In genomic region chr8:124265798-124266197, GRCm38 (mm10) we compare ENCODE assay signal across 8 mouse cellular contexts. TPM values are rescaled to one million over a fixed set of nuclear protein-coding genes. Genes with fewer than 3 reads are reported as not detected.
A peak's percentile ranks its signal among the peaks of the same experiment; 100 is the strongest.
DNase-seq lines count a peak whose midpoint lies in the region; ATAC-seq and TF ChIP-seq lines count a peak whose summit lies in the region.

No protein-coding gene starts in this region.

- peak; percentile 96 for TF ChIP-seq EP300 in heart, adult 2 months (IDR thresholded peaks at IDR 0.05; ENCODE audit: insufficient read depth, low read depth, low read length)

- 69% methylated on average over 8 of the region's 8 CpGs for WGBS in embryonic facial prominence, embryonic 15.5 days
- 85% methylated on average over 8 of the region's 8 CpGs for WGBS in embryonic facial prominence, embryonic 10.5 days
- WGBS in heart, adult 2 months, result 64% methylated on average over 8 of the region's 8 CpGs
- WGBS in liver, embryonic 11.5 days, result 60% methylated on average over 8 of the region's 8 CpGs

- TF ChIP-seq CTCF in C2C12 (IDR thresholded peaks at IDR 0.05; ENCODE audit: control insufficient read depth, insufficient read depth, insufficient read length), result no peak
- no peak for TF ChIP-seq CTCF in heart, adult 2 months (IDR thresholded peaks at IDR 0.05)

- H3K79me2 ChIP-seq in C2C12 (ENCODE audit: control insufficient read depth, insufficient read depth), result peaks cover 76% of the 10 kb centered on the region
- no peaks in the 10 kb centered on the region; the same call in 1 of the 2 replicates for H3K79me2 ChIP-seq in heart, adult 2 months (replicated peaks; ENCODE audit: control insufficient read depth, insufficient read depth, low read length)

- DNase-seq in embryonic facial prominence, embryonic 10.5 days (ENCODE audit: low spot score), result no peak
- peak; percentile 50 to 75 for DNase-seq in heart, adult 2 months
- no peak for DNase-seq in liver, embryonic 11.5 days (ENCODE audit: low spot score)
- no peak for DNase-seq in Muller cell, postnatal 12 days (ENCODE audit: inconsistent ontology term)
- no peak for DNase-seq in left cerebral cortex, postnatal 4 days
- no peak for DNase-seq in testis, postnatal 14 days (ENCODE audit: low spot score)

- no peak overlapping the region for H3K4me2 ChIP-seq in embryonic facial prominence, embryonic 15.5 days (replicated peaks)
- H3K4me2 ChIP-seq in liver, embryonic 11.5 days, result no peak overlapping the region

- H3K36me3 ChIP-seq in embryonic facial prominence, embryonic 15.5 days, result no peaks in the 10 kb centered on the region
- 0 out of 2 replicates have a peak, but pooled peaks cover 5% of the 10 kb centered on the region for H3K36me3 ChIP-seq in embryonic facial prominence, embryonic 10.5 days (replicated peaks)
- no peaks in the 10 kb centered on the region for H3K36me3 ChIP-seq in C2C12 (ENCODE audit: control insufficient read depth, insufficient read depth)
- H3K36me3 ChIP-seq in heart, adult 2 months (ENCODE audit: control insufficient read depth, insufficient read depth, low read length), result no peaks in the 10 kb centered on the region
- H3K36me3 ChIP-seq in liver, embryonic 11.5 days (ENCODE audit: control insufficient read depth, insufficient read depth, low read length), result no peaks in the 10 kb centered on the region

- ATAC-seq in embryonic facial prominence, embryonic 15.5 days (ENCODE audit: insufficient number of reproducible peaks, low FRiP score, low TSS enrichment, low read depth), result peak; percentile 36; the same call in 1 of the 2 replicates
- ATAC-seq in liver, embryonic 11.5 days (replicated peaks; ENCODE audit: low FRiP score), result peak; percentile 83

- no peak overlapping the region for H3ac ChIP-seq in C2C12 (ENCODE audit: control insufficient read depth, insufficient read length, low read depth)

- intact Hi-C loops in heart, adult 2 months (cut with DNase I), result no loop called here
- intact Hi-C loops in left cerebral cortex, postnatal 4 days (cut with DNase I), result no loop called here

- H3K27ac ChIP-seq in embryonic facial prominence, embryonic 15.5 days (replicated peaks), result no peak overlapping the region
- H3K27ac ChIP-seq in embryonic facial prominence, embryonic 10.5 days (replicated peaks), result no peak overlapping the region; the same call in 1 of the 2 replicates
- H3K27ac ChIP-seq in heart, adult 2 months, result peak overlapping the region; percentile 53; the same call in 1 of the 2 replicates
- no peak overlapping the region for H3K27ac ChIP-seq in liver, embryonic 11.5 days (ENCODE audit: low read depth, low read length)

- H3K9me3 ChIP-seq in embryonic facial prominence, embryonic 15.5 days (replicated peaks), result no peaks in the 10 kb centered on the region
- no peaks in the 10 kb centered on the region for H3K9me3 ChIP-seq in embryonic facial prominence, embryonic 10.5 days
- H3K9me3 ChIP-seq in liver, embryonic 11.5 days (ENCODE audit: control insufficient read depth, low read length), result no peaks in the 10 kb centered on the region

- no peak overlapping the region for H3K9ac ChIP-seq in embryonic facial prominence, embryonic 15.5 days
- H3K9ac ChIP-seq in heart, adult 2 months (ENCODE audit: low read depth, low read length), result no peak overlapping the region
- H3K9ac ChIP-seq in liver, embryonic 11.5 days (ENCODE audit: low read depth, low read length), result no peak overlapping the region

- peaks cover 40% of the 10 kb centered on the region for H3K4me1 ChIP-seq in embryonic facial prominence, embryonic 15.5 days
- H3K4me1 ChIP-seq in embryonic facial prominence, embryonic 10.5 days, result peaks cover 32% of the 10 kb centered on the region
- H3K4me1 ChIP-seq in heart, adult 2 months (ENCODE audit: control insufficient read depth, insufficient read depth, low read length), result peaks cover 25% of the 10 kb centered on the region
- H3K4me1 ChIP-seq in liver, embryonic 11.5 days (replicated peaks; ENCODE audit: control insufficient read depth, insufficient read depth, low read length), result peaks cover 27% of the 10 kb centered on the region

- no peak; the same call in 1 of the 2 replicates for TF ChIP-seq POLR2A in heart, adult 2 months (IDR thresholded peaks at IDR 0.05; ENCODE audit: insufficient read depth, low read depth, low read length)

- no peak overlapping the region for H3K4me3 ChIP-seq in embryonic facial prominence, embryonic 15.5 days (replicated peaks)
- no peak overlapping the region for H3K4me3 ChIP-seq in embryonic facial prominence, embryonic 10.5 days
- H3K4me3 ChIP-seq in C2C12 (ENCODE audit: insufficient read depth, poor library complexity, severe bottlenecking), result no peak overlapping the region
- H3K4me3 ChIP-seq in heart, adult 2 months, result no peak overlapping the region
- H3K4me3 ChIP-seq in liver, embryonic 11.5 days (ENCODE audit: low read depth, low read length), result no peak overlapping the region

- no peaks in the 10 kb centered on the region for H3K27me3 ChIP-seq in embryonic facial prominence, embryonic 15.5 days
- H3K27me3 ChIP-seq in embryonic facial prominence, embryonic 10.5 days (replicated peaks; ENCODE audit: low read depth, poor library complexity, severe bottlenecking), result no peaks in the 10 kb centered on the region
- no peaks in the 10 kb centered on the region for H3K27me3 ChIP-seq in C2C12 (ENCODE audit: control insufficient read depth, insufficient read depth, insufficient read length)
- H3K27me3 ChIP-seq in heart, adult 2 months (ENCODE audit: control insufficient read depth, insufficient read depth, low read length), result no peaks in the 10 kb centered on the region
- no peaks in the 10 kb centered on the region for H3K27me3 ChIP-seq in liver, embryonic 11.5 days (replicated peaks; ENCODE audit: control insufficient read depth, insufficient read depth, low read length)

- peaks cover 24% of the 10 kb centered on the region for H3K79me3 ChIP-seq in C2C12 (ENCODE audit: low read depth)

TF ChIP-seq in C2C12, 6 proteins besides CTCF, POLR2A, EP300 and RAD21:
- TF ChIP-seq MYOD1 (IDR thresholded peaks at IDR 0.05; ENCODE audit: control insufficient read depth, insufficient read length, low read depth), result peak; percentile 32
- TF ChIP-seq USF1 (IDR thresholded peaks at IDR 0.05; ENCODE audit: low read depth), result peak; percentile 46
- TF ChIP-seq MAX (IDR thresholded peaks at IDR 0.05), result peak; percentile 11
- no peak for TF ChIP-seq CEBPB (IDR thresholded peaks at IDR 0.05; ENCODE audit: low read depth)

RNA-seq across cellular contexts. Expression of gene Galnt2, which starts 34.6 kb away (rescaled TPM):
- 40.0 and 51.5 TPM in 2 replicates for polyA plus RNA-seq in embryonic facial prominence, embryonic 15.5 days (2015; fragmentation: Nextera tagmentation; extraction: Ambion mirVana)
- polyA plus RNA-seq in embryonic facial prominence, embryonic 10.5 days (2016; fragmentation: Nextera tagmentation; extraction: Ambion mirVana), result 34.8 and 42.2 TPM in 2 replicates
- polyA plus RNA-seq in C2C12 (2012; fragmentation: generic; extraction: Trizol), result 55.5 TPM
- 10 to 100 TPM; 35.2 to 42.9 TPM for total RNA-seq in heart, adult 2 months (2021)
- 3.7 and 8.8 TPM in 2 replicates for polyA plus RNA-seq in heart, adult 2 months (2012; rRNA removed)
- 46.6 and 48.6 TPM in 2 replicates for polyA plus RNA-seq in liver, embryonic 11.5 days (2014; fragmentation: Nextera tagmentation; extraction: Ambion mirVana)
- 100 to 1,000 TPM in 1 of 2 experiments, 10 to 100 TPM in 1; 91.8 to 106 TPM for total RNA-seq in left cerebral cortex, postnatal 4 days (2021)

Comparison
In these comparisons a context has a peak if more than half of its experiments do, and no peak if none do; other contexts are left out.
1. DNase-seq: peak in heart, adult 2 months (2 of 2); none in embryonic facial prominence, embryonic 10.5 days (single experiment), liver, embryonic 11.5 days (single experiment), Muller cell, postnatal 12 days (single experiment), left cerebral cortex, postnatal 4 days (single experiment) and testis, postnatal 14 days (single experiment).